Mouse (Mus musculus) intestine, postnatal 0 days (tissue): Measurements from ENCODE around the gene Pole4. TPM values are rescaled to one million over a fixed set of nuclear protein-coding genes. Genes with fewer than 3 reads are reported as not detected.

Source experiments
- ATAC-seq: fragments of 200-750 bp; cut with Nextera tagmentation; 2 replicates; pipeline ENCODE4 v1.8.0; 2017; ENCODE audit warnings: mild to moderate bottlenecking, moderate TSS enrichment, moderate library complexity
- H3K27ac ChIP-seq: fragments of 300-500 bp; sonication (generic); 2 replicates; pipeline ENCODE4 v1.5.1; 2014; ENCODE audit warnings: mild to moderate bottlenecking, low read depth, low read length, moderate library complexity
- H3K27me3 ChIP-seq: fragments of 300-500 bp; sonication (generic); replicated peaks from 2 replicates; pipeline ENCODE4 v1.6.1; 2014; ENCODE audit warnings: low read length, mixed read lengths; ENCODE audit not compliant: control insufficient read depth, insufficient read depth
- H3K36me3 ChIP-seq: fragments of 300-500 bp; sonication (generic); 2 replicates; pipeline ENCODE4 v1.6.1; 2014; ENCODE audit warnings: mild to moderate bottlenecking, moderate library complexity; ENCODE audit not compliant: control insufficient read depth, insufficient read depth
- H3K4me1 ChIP-seq: fragments of 300-500 bp; sonication (generic); replicated peaks from 2 replicates; pipeline ENCODE4 v1.6.1; 2014; ENCODE audit warnings: antibody characterized with exemption, low read length, mixed read lengths; ENCODE audit not compliant: control insufficient read depth, insufficient read depth
- H3K4me2 ChIP-seq: fragments of 300-500 bp; sonication (generic); replicated peaks from 2 replicates; pipeline ENCODE4 v1.6.1; 2014; ENCODE audit warnings: low read depth, mild to moderate bottlenecking, moderate library complexity
- H3K4me3 ChIP-seq: fragments of 300-500 bp; sonication (generic); 2 replicates; pipeline ENCODE4 v1.5.1; 2014; ENCODE audit warnings: low read depth, low read length
- H3K9ac ChIP-seq: fragments of 300-500 bp; sonication (generic); 2 replicates; pipeline ENCODE4 v1.6.1; 2014; ENCODE audit warnings: mild to moderate bottlenecking, low read depth, low read length
- H3K9me3 ChIP-seq: fragments of 300-500 bp; sonication (generic); 2 replicates; pipeline ENCODE4 v1.6.1; 2016; ENCODE audit warnings: mixed run types; ENCODE audit not compliant: control insufficient read depth
- CTCF ChIP-seq: sonication (generic); IDR thresholded peaks from 2 replicates; pipeline ENCODE4 v1.5.1; 2016; ENCODE audit warnings: low read depth, mild to moderate bottlenecking, control low read depth, antibody characterized with exemption, moderate library complexity
- WGBS: fragments of 180-500 bp; shearing (Covaris S2); extraction: QIAGEN DNeasy Blood & Tissue Kit; methylation state at CpG from one replicate; pipeline ENCODE4 v1.1.7; 2014; 5-methylcytosine and 5-hydroxymethylcytosine counted together
- polyA plus RNA-seq: library from polyadenylated mRNA; unstranded; fragments of >200 nt; fragmentation: Nextera tagmentation; extraction: Ambion mirVana; gene quantifications from 2 replicates; pipeline ENCODE4 v1.2.1, GENCODE M21; 2015

Pole4 gene
- polyA plus RNA-seq, 1 experiment from 2014 or later: 73.1 TPM

DNA sequence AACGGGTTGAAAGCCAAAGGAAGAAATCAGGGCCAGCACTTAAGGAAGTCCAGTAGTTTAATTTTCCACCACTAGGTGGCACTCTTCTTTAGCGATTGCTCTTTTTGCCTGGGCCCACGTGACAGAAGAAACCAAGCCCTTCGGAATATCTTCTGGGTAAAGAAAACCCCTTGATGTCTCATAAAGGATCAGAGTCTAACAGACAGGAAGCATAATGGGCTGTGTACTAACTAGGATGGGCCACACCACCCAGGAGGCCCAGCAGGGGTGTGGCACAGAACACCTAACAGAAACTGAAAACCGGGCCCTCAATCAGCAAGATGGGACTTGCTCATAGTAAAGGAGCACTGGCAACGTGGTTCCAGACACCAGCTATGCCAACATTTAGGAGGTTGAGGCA is 35.1 kb upstream of the Pole4 start:
- WGBS: 13% methylated on average over 6 of the region's 6 CpGs
- Histone ChIP-seq H3K9me3 (no peaks in the 10 kb centered on the region), H3K4me1 (no peaks in the 10 kb centered on the region), H3K4me3 (no peak overlapping the region), H3K4me2 (0 out of 2 replicates have a peak overlapping the region, but pooled peaks have one; percentile 32), H3K27ac (no peak overlapping the region), H3K36me3 (peaks cover 4% of the 10 kb centered on the region; the same call in 1 of the 2 replicates), H3K27me3 (no peaks in the 10 kb centered on the region), H3K9ac (no peak overlapping the region)
- peak; percentile 92 for ATAC-seq
- peak; percentile 89 for TF ChIP-seq CTCF

DNA sequence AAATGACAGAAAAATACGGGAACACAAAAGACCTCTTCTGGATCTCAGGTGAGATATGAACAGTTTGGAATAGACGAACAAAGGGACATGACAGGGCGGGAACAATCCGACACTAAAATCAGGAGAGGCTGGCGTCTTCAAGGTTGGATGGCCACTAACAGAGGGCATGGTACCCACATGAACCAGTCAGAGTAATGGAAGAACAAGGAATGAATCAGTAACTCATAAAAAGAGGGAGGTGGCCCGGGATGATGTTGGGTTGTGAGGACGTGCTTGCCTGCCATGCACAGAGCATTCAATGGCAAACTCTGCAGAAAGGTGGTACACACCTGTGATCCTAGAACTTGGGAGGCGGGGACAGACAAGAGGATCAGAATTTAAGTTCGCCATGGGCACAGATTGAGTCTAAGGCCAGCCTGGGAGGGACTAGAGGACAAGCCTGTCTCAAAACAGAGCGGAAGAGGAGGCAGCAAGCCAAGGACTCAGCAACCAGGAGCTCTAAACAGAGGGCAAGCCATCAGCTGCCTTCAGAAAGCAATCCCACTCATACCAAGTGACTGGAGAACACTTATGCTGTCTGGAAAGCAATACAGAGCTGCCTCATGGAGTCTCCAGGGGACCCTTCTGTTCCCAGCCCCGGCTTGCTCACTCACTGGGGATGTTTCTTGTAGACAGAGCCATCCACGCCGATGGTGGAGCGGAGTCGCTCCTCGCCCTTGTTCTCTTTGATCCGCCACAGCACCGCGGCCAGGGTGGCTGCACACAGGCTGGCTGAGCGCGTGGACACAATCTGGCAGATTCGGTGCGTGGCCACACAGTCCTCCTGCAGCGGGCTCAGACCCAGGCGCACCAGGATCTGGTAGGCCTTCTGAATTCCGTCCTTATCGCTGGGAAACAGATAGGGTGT is 32.7 kb upstream of the Pole4 start:
- Histone ChIP-seq H3K36me3 (no peaks in the 10 kb centered on the region; the same call in 1 of the 2 replicates), H3K27me3 (no peaks in the 10 kb centered on the region), H3K4me1 (no peaks in the 10 kb centered on the region), H3K4me3 (no peak overlapping the region), H3K27ac (no peak overlapping the region), H3K4me2 (no peak overlapping the region), H3K9ac (no peak overlapping the region), H3K9me3 (no peaks in the 10 kb centered on the region)
- WGBS: 94% methylated on average over 27 of the region's 27 CpGs
- TF ChIP-seq CTCF: no peak
- ATAC-seq: no peak

- Histone ChIP-seq H3K9me3 (no peaks in the 10 kb centered on the region), H3K27me3 (no peaks in the 10 kb centered on the region), H3K4me3 (no peak overlapping the region), H3K9ac (no peak overlapping the region), H3K27ac (no peak overlapping the region), H3K4me2 (no peak overlapping the region), H3K4me1 (no peaks in the 10 kb centered on the region), H3K36me3 (no peaks in the 10 kb centered on the region; the same call in 1 of the 2 replicates)
- 80% methylated on average over 25 of the region's 25 CpGs for WGBS
- TF ChIP-seq CTCF: no peak
- no peak for ATAC-seq
These were observed 31.7 kb upstream of the Pole4 start for GRCm38 (mm10) chr6:82736626-82737600.

GRCm38 (mm10) chr6:82735347-82735746 is 30.2 kb upstream of the Pole4 start:
- Histone ChIP-seq H3K27me3 (no peaks in the 10 kb centered on the region), H3K9me3 (no peaks in the 10 kb centered on the region), H3K36me3 (peaks cover 10% of the 10 kb centered on the region; the same call in 1 of the 2 replicates), H3K4me1 (no peaks in the 10 kb centered on the region), H3K9ac (no peak overlapping the region), H3K27ac (no peak overlapping the region), H3K4me3 (no peak overlapping the region), H3K4me2 (no peak overlapping the region)
- peak; percentile 74 for TF ChIP-seq CTCF
- ATAC-seq: no peak
- 80% methylated on average over 7 of the region's 7 CpGs for WGBS

DNA sequence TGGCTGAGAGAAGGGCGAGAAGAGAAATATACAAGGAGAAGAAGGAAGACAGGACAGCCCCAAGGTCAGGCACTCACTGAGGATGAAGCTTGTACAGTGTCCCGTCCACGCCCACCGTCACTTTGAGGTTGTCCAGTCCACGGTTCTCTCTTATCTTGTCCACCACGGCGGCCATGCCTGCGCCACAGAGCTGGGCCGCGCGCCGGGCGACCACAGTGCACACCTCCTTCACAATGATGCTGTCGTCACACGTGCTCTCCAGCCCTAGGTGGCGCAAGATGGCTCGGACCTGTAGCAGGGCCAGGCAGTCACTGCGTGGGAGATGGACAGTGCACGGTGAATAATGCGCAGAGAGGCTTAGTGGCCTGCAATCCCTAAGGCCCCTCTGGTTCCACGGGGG is 23.5 kb upstream of the Pole4 start:
- Histone ChIP-seq H3K27me3 (no peaks in the 10 kb centered on the region), H3K9me3 (no peaks in the 10 kb centered on the region), H3K4me2 (no peak overlapping the region), H3K27ac (no peak overlapping the region), H3K4me1 (no peaks in the 10 kb centered on the region), H3K9ac (no peak overlapping the region), H3K4me3 (no peak overlapping the region), H3K36me3 (peaks cover 10% of the 10 kb centered on the region; the same call in 1 of the 2 replicates)
- no peak for ATAC-seq
- no peak for TF ChIP-seq CTCF
- 90% methylated on average over 21 of the region's 21 CpGs for WGBS

- no peak overlapping the region for H3K4me3 ChIP-seq
- 88% methylated on average over 13 of the region's 13 CpGs for WGBS
- TF ChIP-seq CTCF: no peak
These were observed 22.0 kb upstream of the Pole4 start for GRCm38 (mm10) chr6:82727206-82727605.

More at GRCm38 (mm10) chr6:82727206-82727605, 22.0 kb upstream of the Pole4 start:
- Histone ChIP-seq H3K4me1 (no peaks in the 10 kb centered on the region), H3K4me2 (no peak overlapping the region), H3K9ac (no peak overlapping the region), H3K27me3 (no peaks in the 10 kb centered on the region), H3K36me3 (peaks cover 10% of the 10 kb centered on the region; the same call in 1 of the 2 replicates), H3K27ac (no peak overlapping the region), H3K9me3 (no peaks in the 10 kb centered on the region)
- no peak for ATAC-seq
